Mouse (Mus musculus): ENCODE measurements around the gene Hsp90aa1.
"Not testable (repeated sequence)": the region's sequence is repeated elsewhere in the genome, so short reads cannot be mapped to it uniquely, and the experiment has no call there.

Gene Hsp90aa1

DNA sequence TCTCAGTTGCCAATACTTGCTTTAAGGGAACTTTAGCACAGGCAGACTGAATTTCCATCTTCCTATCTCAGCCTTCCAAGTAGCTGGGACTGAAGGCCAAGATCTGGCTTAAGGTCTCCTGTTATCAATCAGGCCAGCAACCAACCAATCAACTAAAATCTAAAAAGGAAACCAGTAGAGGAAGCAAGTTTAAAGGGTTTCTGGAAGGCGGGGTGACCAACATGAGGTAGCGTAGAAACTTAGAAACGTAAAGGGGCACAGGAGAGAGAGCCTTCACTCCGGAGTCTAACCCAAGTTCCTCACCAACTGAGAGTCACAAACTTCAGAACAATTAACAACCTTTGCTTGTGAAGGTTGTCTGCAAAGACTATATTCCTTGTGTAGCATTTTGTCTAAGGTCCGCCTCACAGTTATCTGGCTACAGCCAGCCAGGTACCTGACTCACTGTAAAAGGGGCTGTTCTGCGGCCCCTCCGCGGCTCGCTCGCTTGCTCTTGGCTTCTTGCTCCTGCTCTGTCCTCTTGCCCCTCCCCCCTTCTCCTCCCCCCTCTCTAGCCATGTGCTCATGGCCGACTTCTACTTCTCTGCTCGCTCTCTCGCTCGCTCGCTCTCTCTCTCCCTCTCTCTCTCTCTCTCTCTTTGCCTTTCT is 3.9 kb downstream of the Hsp90aa1 start:
- DNase-seq (ENCODE audit: low read depth, low spot score): no peak

DNA sequence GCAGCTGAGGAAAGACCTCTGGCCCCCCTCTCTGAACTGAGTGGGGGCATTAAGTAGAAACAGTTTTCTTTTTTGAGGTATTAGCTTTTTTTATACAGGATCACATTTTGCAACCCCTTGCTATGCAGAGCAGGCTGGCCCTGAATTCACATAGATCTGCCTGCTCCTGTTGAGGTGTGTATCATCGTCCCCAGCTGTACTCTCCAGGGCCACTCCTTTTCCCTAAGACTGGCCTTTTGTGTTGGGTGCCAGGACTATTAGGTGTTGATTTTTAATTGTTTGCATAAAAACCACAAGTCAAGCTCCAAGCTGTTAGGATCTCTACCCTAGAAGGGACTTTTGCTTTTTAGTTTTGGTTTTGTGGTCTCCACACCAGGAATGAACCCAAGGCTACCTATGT is 4.4 kb downstream of the Hsp90aa1 start:
- DNase-seq (ENCODE audit: low read depth, low spot score): no peak

GRCm38 (mm10) chr12:110697457-110697856 is 5.1 kb downstream of the Hsp90aa1 start:
- DNase-seq (ENCODE audit: low read depth, low spot score): no peak

GRCm38 (mm10) chr12:110696975-110697400 is 5.5 kb downstream of the Hsp90aa1 start:
- no peak for DNase-seq (ENCODE audit: low read depth, low spot score)

- peak; percentile 95 for DNase-seq (ENCODE audit: low read depth, low spot score)
These were observed 6.2 kb downstream of the Hsp90aa1 start for GRCm38 (mm10) chr12:110696173-110696974.

DNA sequence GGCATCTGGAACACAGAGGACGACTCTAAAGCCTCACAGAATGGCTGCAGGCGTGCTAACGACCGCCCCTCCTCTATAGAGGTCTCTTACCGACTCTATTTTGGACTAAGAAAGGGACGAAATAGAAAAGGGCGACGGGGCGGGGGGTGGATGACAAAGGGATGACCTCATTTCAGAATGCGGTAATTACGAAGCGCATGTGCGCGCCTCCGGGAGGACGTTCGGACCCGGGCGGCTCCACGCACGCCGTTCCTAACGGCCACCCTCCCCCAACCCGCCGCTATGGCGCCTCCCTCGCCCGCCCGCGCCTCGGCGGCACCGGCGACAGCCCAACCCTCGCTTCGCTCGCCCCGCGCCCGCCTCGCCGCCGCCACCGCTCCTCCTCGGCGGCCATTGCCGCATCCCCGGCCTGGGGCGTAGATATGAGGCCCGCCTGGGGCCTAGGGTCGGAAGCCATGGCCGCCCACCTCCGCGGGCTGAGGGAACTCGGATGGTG is 6.8 kb downstream of the Hsp90aa1 start:
- DNase-seq (ENCODE audit: low read depth, low spot score): no peak

DNA sequence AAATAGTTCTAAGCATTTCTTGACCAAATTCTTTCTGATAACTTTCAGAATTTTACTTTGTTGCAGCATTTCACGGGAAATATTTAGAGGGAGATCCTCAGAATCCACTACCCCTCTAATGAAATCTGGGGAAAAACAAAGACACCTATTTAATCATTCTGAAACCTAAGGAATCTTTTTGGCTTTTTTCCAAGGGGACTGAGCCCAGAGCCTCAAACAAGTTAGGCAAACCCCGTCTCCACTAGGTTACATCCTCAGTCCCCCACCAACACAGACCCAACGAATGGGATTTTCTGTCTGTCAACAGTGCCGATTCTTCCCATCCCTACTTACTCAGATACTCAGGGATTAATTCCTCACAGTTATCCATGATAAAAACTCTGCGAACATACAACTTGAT is 9.2 kb downstream of the Hsp90aa1 start:
- not testable (repeated sequence) for DNase-seq (ENCODE audit: low read depth, low spot score)

- no peak for DNase-seq (ENCODE audit: low read depth, low spot score)
These were observed 12.4 kb downstream of the Hsp90aa1 start for GRCm38 (mm10) chr12:110689919-110690643.

GRCm38 (mm10) chr12:110688921-110689320 is 13.6 kb downstream of the Hsp90aa1 start:
- DNase-seq (ENCODE audit: low read depth, low spot score): not testable (repeated sequence)

DNA sequence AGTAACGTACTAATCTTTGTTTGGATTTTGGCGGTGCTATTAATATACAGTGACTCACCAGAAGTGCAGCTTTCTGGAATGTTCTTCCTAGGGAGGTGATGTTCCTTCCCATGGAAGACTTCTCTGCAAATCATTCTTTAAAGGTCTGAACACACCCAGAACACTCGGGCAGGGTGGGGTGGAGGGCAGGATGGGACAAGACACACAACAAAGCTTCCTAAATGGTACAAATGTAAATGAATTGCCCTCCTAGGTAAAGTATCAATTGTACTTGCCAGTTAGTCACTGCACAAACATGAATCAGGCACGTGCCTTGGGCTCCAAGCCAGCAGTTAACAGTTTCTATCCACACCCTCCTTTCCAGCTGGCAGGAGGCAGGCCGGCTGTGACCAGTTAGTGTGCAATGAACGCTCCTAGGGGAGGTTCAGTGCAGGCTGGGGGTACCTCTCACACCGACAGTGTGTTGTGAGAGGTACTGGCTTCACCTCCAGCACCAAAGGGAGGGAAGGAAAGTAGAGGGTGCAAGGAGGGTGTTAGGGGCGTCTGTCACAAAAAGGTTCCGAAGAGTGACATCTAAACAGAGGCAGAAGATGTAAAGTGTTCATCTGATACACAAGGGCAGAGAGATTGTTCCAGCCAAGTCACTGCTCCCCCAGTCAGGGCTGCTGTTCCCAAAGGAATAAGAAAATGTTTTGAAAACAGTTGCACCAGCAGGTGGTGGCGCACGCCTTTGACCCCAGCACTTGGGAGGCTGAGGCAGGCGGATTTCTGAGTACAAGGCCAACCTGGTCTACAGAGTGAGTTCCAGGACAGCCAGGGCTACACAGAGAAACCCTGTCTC is 14.4 kb downstream of the Hsp90aa1 start:
- DNase-seq (ENCODE audit: low read depth, low spot score): no peak

- no peak for DNase-seq (ENCODE audit: low read depth, low spot score)
These were observed 18.9 kb downstream of the Hsp90aa1 start for GRCm38 (mm10) chr12:110683580-110683979.

DNA sequence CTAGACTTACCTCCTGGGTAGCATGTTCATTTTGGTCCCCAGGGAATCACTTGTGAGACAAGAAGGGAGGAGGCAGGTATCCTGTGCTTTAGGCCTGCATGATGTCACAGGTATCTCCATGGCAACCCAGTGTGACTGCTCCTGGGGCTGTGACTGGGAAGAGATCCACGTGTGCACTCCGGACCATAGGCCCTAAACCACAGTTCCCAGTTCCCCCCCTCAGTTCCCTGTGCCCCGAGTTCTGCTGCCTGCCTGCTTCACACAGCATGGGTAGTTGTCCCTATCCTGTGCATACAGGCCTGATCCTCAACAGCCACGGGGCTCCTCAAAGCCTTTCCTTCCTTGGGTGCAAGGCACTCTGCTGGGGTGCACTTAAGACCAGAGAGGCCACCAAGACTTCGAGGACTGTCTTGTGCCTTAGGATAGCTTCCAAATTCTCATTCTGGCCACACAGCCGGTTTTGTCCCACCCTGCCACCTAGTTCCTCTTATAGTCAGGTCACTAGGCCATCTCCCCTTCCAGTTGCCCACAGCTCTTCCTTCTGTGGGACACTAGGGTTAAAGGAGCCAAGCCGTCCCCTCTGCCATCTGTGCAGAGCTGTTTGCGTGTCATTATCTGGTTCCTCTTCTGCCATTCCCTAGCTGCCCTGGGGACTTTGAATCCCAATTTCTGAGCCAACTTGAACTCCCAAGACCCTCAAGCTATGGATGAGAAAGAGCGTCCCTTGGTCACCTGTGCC is 19.8 kb downstream of the Hsp90aa1 start, which contains the start of gene 1700001K19Rik:
Gene 1700001K19Rik, minus strand, starts transcription at position 59 of the 739 bp plus-strand sequence.
- DNase-seq (ENCODE audit: low read depth, low spot score): no peak

- DNase-seq (ENCODE audit: low read depth, low spot score): no peak
These were observed 20.6 kb downstream of the Hsp90aa1 start for GRCm38 (mm10) chr12:110681878-110682277.

DNA sequence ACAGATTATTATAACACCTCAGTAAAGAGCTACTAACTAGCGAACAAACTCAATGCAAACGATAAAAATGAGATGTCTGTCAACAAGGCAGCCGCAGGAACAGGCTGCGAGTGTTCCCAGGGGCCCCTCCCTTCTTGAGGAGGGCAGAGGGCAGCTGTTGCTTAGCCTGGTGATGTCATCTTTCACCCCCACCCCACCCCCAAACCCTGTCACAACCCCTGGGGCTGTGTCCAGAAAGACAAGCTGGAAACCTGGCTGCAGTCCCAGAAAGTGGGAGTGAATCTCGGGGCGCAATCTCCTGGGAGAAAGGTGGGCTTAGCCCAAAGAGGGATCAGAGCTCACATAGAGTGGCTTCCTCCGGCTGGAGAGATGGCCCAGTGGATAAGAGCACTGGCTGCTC is 21.3 kb downstream of the Hsp90aa1 start:
- DNase-seq (ENCODE audit: low read depth, low spot score): no peak

- DNase-seq (ENCODE audit: low read depth, low spot score): no peak
These were observed 28.3 kb downstream of the Hsp90aa1 start for GRCm38 (mm10) chr12:110674243-110674642.

- no peak for DNase-seq (ENCODE audit: low read depth, low spot score)
These were observed 35.0 kb downstream of the Hsp90aa1 start for GRCm38 (mm10) chr12:110667466-110668077.

DNA sequence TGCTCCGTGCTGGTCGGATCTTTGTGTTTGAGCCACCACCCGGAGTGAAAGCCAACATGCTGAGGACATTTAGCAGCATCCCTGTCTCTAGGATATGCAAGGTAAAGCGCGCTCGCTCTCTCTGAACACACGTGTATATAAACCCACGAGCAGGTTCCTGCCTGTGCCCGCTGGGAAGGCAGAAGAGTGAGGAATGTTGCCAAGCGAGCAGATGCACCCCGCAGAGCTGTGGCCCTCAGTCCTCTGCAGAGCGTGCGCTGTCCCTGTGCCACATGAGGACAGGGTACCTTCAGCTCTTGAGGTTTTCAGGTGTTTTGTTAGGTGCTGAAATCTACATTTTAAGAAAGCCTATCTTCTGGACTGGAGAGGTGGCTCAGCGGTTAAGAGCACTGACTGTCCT is 40.8 kb downstream of the Hsp90aa1 start:
- DNase-seq (ENCODE audit: low read depth, low spot score): no peak

GRCm38 (mm10) chr12:110651464-110651863 is 51.1 kb downstream of the Hsp90aa1 start:
- DNase-seq (ENCODE audit: low read depth, low spot score): no peak

- DNase-seq (ENCODE audit: low read depth, low spot score): no peak
These were observed 52.3 kb downstream of the Hsp90aa1 start for GRCm38 (mm10) chr12:110650241-110650641.
